Mouse (Mus musculus): Measurements from ENCODE around the gene Tyk2.

DNA sequence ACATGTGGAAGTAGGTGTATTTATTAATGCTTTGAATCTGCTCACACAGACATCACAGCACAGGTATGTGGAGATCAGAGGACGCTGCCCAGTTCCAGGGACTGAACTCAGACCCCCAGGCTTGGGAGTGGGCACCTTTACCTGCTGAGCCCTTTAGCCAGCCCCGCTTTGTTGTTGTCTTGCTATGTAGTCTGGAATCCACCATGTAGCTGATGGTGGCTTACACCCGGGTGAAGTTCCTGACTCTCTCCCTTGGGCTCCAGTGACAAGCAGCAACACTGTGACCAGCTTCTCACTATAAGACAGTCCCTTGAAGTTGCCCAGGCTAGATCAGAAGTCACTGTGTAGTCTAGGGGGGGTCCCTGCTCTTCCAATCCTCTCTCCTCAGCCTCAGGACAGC is 13.3 kb upstream of the Tyk2 start:
- TF ChIP-seq CTCF (IDR thresholded peaks at IDR 0.05; ENCODE audit: low read depth) (no peak), EP300 (IDR thresholded peaks at IDR 0.05; ENCODE audit: low read depth) (no peak)

Data from liver, postnatal 0 days (tissue).